Mouse (Mus musculus) myocyte (in vitro differentiated cells): ENCODE results near the gene 3110082I17Rik.

Source experiments
- MAX ChIP-seq: IDR thresholded peaks from one replicate; pipeline ENCODE4 v1.6.1; 2011; ENCODE audit warnings: low read depth, mild to moderate bottlenecking, control low read depth
- POLR2AphosphoS2 ChIP-seq: IDR thresholded peaks from one replicate; pipeline ENCODE4 v1.6.1; 2011; ENCODE audit warnings: low read depth, control low read depth; ENCODE audit not compliant: insufficient read length

GRCm38 (mm10) chr5:139415001-139415400 lies 45.3 kb downstream of the 3110082I17Rik start:
- TF ChIP-seq POLR2AphosphoS2 (no peak), MAX (no peak)
